Mouse (Mus musculus) hindbrain, embryonic 11.5 days (tissue): ENCODE measurements around the gene Pygl. TPM values are rescaled to one million over a fixed set of nuclear protein-coding genes. Genes with fewer than 3 reads are reported as not detected.

ENCODE experiments used
- ATAC-seq: fragments of 200-750 bp; cut with Nextera tagmentation; 2 replicates; pipeline ENCODE4 v1.8.0; 2017; ENCODE audit warnings: mild to moderate bottlenecking, moderate TSS enrichment, moderate library complexity; ENCODE audit not compliant: low FRiP score
- DNase-seq: peaks from one replicate; pipeline ENCODE4 v3.0.0-alpha.2; 2015; ENCODE audit warnings: low spot score
- H3K27ac ChIP-seq: fragments of 300-500 bp; sonication (generic); 2 replicates; pipeline ENCODE4 v1.5.1; 2014; ENCODE audit warnings: mild to moderate bottlenecking, low read depth, low read length
- H3K27me3 ChIP-seq: fragments of 300-500 bp; sonication (generic); 2 replicates; pipeline ENCODE4 v1.6.1; 2014; ENCODE audit warnings: mild to moderate bottlenecking, low read length, moderate library complexity, mixed read lengths; ENCODE audit not compliant: control insufficient read depth, insufficient read depth
- H3K36me3 ChIP-seq: fragments of 300-500 bp; sonication (generic); 2 replicates; pipeline ENCODE4 v1.6.1; 2014; ENCODE audit warnings: mild to moderate bottlenecking, low read length, moderate library complexity, mixed read lengths; ENCODE audit not compliant: control insufficient read depth, insufficient read depth
- H3K4me1 ChIP-seq: fragments of 300-500 bp; sonication (generic); replicated peaks from 2 replicates; pipeline ENCODE4 v1.6.1; 2014; ENCODE audit warnings: low read length, mixed read lengths; ENCODE audit not compliant: control insufficient read depth, insufficient read depth
- H3K4me2 ChIP-seq: fragments of 300-500 bp; sonication (generic); replicated peaks from 2 replicates; pipeline ENCODE4 v1.6.1; 2014; ENCODE audit warnings: mild to moderate bottlenecking, low read depth, low read length
- H3K4me3 ChIP-seq: fragments of 300-500 bp; sonication (generic); 2 replicates; pipeline ENCODE4 v1.5.1; 2014; ENCODE audit warnings: low read depth, low read length
- H3K9ac ChIP-seq: fragments of 300-500 bp; sonication (generic); 2 replicates; pipeline ENCODE4 v1.6.1; 2014; ENCODE audit warnings: low read depth, low read length
- H3K9me3 ChIP-seq: fragments of 300-500 bp; sonication (generic); 2 replicates; pipeline ENCODE4 v1.6.1; 2016; ENCODE audit warnings: low read length; ENCODE audit not compliant: control insufficient read depth
- WGBS: fragments of 180-500 bp; shearing (Covaris S2); extraction: QIAGEN DNeasy Blood & Tissue Kit; methylation state at CpG from one replicate; pipeline ENCODE4 v1.1.7; 2014; 5-methylcytosine and 5-hydroxymethylcytosine counted together
- polyA plus RNA-seq: library from polyadenylated mRNA; unstranded; fragments of >200 nt; fragmentation: Nextera tagmentation; extraction: Ambion mirVana; gene quantifications from 2 replicates; pipeline ENCODE4 v1.2.1, GENCODE M21; 2014

Pygl gene
- polyA plus RNA-seq, 1 experiment from 2014 or later, result 6.8 TPM

DNA sequence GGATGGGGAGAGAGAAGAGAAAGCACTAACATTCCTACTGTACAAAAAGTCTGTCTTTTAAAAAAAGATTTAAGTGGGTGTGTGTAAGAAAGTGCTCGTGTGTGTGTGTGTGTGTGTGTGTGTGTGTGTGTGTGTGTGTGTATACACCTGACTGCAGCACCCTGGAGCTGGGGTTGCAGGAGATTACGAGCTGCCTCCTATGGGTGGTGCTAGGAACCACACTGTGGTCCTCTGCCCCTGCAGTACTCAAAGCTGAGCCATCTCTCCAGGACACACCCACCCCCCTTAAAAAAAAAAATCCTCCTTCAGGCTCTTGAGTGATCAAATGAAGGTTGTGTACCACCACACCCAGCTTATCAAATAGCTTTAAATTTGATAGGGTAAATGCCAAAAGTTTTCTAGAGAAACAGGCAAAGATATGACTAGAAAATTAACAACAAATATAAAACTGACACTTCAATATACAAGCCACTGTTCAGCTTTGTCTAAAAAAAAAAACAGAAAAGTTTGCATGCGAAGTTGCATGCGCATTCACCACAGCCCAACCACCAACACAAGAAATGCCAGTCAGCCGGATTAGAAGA is 90.2 kb downstream of the Pygl start:
- 89% methylated on average over 5 of the region's 5 CpGs for WGBS
- no peak for ATAC-seq

More for the DNA sequence above, 90.2 kb downstream of the Pygl start:
- H3K27me3 ChIP-seq, result no peaks in the 10 kb centered on the region
- H3K36me3 ChIP-seq, result no peaks in the 10 kb centered on the region
- H3K4me3 ChIP-seq, result no peak overlapping the region
- H3K9ac ChIP-seq, result no peak overlapping the region
- H3K4me2 ChIP-seq, result no peak overlapping the region
- H3K4me1 ChIP-seq, result no peaks in the 10 kb centered on the region
- H3K27ac ChIP-seq, result no peak overlapping the region
- no peaks in the 10 kb centered on the region for H3K9me3 ChIP-seq
- DNase-seq, result no peak

Other genes starting within 250 kb of the Pygl start
- gene Sav1, start 244.5 kb downstream of the Pygl start, polyA plus RNA-seq, result 7.3 and 8.5 TPM in 2 replicates
- gene Nin, start 117.8 kb downstream of the Pygl start, polyA plus RNA-seq, result 14.9 and 15.4 TPM in 2 replicates
- gene Abhd12b, start 77.3 kb downstream of the Pygl start, polyA plus RNA-seq, result not detected in 2 replicates
- 14.3 and 18.4 TPM in 2 replicates for gene Trim9, start 116.1 kb upstream of the Pygl start, polyA plus RNA-seq
- gene Tmx1, start 221.6 kb upstream of the Pygl start, polyA plus RNA-seq, result 104 and 133 TPM in 2 replicates